Mouse (Mus musculus): Measurements from ENCODE around the gene Ccnb1ip1. TPM values are rescaled to one million over a fixed set of nuclear protein-coding genes. Genes with fewer than 3 reads are reported as not detected.

Gene Ccnb1ip1
- total and polyA plus RNA-seq, 3 experiments, result 2.7 TPM; not detected in 2

- peak; percentile 92 for TF ChIP-seq MYC (IDR thresholded peaks at IDR 0.05; ENCODE audit: low read depth, low read length)
- peak; percentile 54 for TF ChIP-seq MEF2A (IDR thresholded peaks at IDR 0.05; ENCODE audit: borderline replicate concordance, low read depth, low read length)
- TF ChIP-seq RAD21 (IDR thresholded peaks at IDR 0.05; ENCODE audit: low read depth, low read length), result no peak
- peak; percentile 94 for TF ChIP-seq MXI1 (IDR thresholded peaks at IDR 0.05; ENCODE audit: low read depth, low read length)
- TF ChIP-seq USF1 (IDR thresholded peaks at IDR 0.05; ENCODE audit: low read depth, low read length), result no peak
- no peak for TF ChIP-seq POLR2AphosphoS2 (IDR thresholded peaks at IDR 0.05; ENCODE audit: low read depth, low read length)
- 0 out of 2 replicates have a peak, but pooled peaks have one; percentile 2 for TF ChIP-seq USF2 (conservative IDR thresholded peaks at IDR 0.05; ENCODE audit: low read depth, low read length)
- TF ChIP-seq MAFK (IDR thresholded peaks at IDR 0.05; ENCODE audit: insufficient replicate concordance, low read length), result 0 out of 2 replicates have a peak, but pooled peaks have one; percentile 26
- peak; percentile 66; the same call in 1 of the 2 replicates for TF ChIP-seq ETS1 (conservative IDR thresholded peaks at IDR 0.05; ENCODE audit: low read depth, low read length)
- no peak for TF ChIP-seq POLR2A (IDR thresholded peaks at IDR 0.05; ENCODE audit: low read depth, low read length)
Measured at GRCm38 (mm10) chr14:50824219-50824618, 16.7 kb upstream of the Ccnb1ip1 start (continued).

GRCm38 (mm10) chr14:50823240-50823639 lies 15.7 kb upstream of the Ccnb1ip1 start:
- peaks cover 40 to 76% of the 10 kb centered on the region in 2 experiments for H3K36me3 ChIP-seq (replicated peaks in 1 of 2; ENCODE audit: control insufficient read depth in 1 of 2, insufficient read depth in 1 of 2, low read length in 1 of 2)

DNA sequence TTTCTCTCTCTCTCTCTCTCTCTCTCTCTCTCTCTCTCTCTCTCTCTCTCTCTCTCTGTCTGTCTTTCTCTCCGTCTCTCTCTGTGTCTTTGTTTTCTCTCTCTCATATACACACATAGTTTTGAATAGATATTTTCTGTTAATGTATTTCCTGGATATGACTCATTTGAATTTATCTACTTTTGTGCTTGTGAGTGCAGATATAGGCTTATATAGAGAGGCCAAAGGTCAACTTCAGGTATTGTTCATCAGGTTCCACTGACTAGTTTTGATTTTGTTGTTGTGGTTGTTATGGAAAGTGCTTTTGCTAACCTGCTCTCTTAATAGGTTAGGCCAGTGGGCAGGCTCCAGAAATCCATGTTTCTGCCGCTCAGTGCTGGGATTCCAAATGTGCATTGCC lies 5.5 kb upstream of the Ccnb1ip1 start:
- no peak overlapping the region for H3K9ac ChIP-seq (ENCODE audit: insufficient read depth, low read depth)
- no peak overlapping the region for H3K4me2 ChIP-seq (ENCODE audit: insufficient read depth, low read depth, poor library complexity, severe bottlenecking)
- peaks cover 0 to 7% of the 10 kb centered on the region in 2 experiments; a peak in 1 of 4 replicates for H3K4me1 ChIP-seq (ENCODE audit: control insufficient read depth in 1 of 2, insufficient read depth in 2 of 2)
- H3K27ac ChIP-seq (ENCODE audit: insufficient read depth, low read depth), result no peak overlapping the region
- H3K4me3 ChIP-seq (replicated peaks in 1 of 3; ENCODE audit: low read depth in 2 of 3, low read length in 2 of 3, poor library complexity in 1 of 3), result no peak overlapping the region
- peaks cover 1% of the 10 kb centered on the region; the same call in 1 of the 2 replicates for H3K79me2 ChIP-seq (replicated peaks; ENCODE audit: control insufficient read depth, extremely low read depth, insufficient read depth, poor library complexity, severe bottlenecking)
- H3K9me3 ChIP-seq (replicated peaks; ENCODE audit: low read length), result no peaks in the 10 kb centered on the region
- in situ Hi-C loops (cut with MboI; ENCODE audit: low pct_ligation_motif_present, low pct_unique_long_range_greater_than_20kb, low sequenced_read_pairs), result loop anchor here (25.0 kb wide), 1 partner anchor 449 kb away; the partner anchor contains the start of gene Rnase2a
- TF ChIP-seq NRF1 (IDR thresholded peaks at IDR 0.05; ENCODE audit: low read depth, low read length) (no peak), POLR2A (IDR thresholded peaks at IDR 0.05; ENCODE audit: low read depth, low read length) (no peak), NELFE (IDR thresholded peaks at IDR 0.05; ENCODE audit: low read depth, low read length) (no peak), ZNF384 (IDR thresholded peaks at IDR 0.05; ENCODE audit: low read depth, low read length) (no peak), MAZ (IDR thresholded peaks at IDR 0.05; ENCODE audit: low read depth, low read length) (no peak)
- no peak for DNase-seq (ENCODE audit: extremely low read depth)
- H3K36me3 ChIP-seq (replicated peaks in 1 of 2; ENCODE audit: control insufficient read depth in 1 of 2, insufficient read depth in 1 of 2, low read length in 1 of 2), result peaks cover 57 to 76% of the 10 kb centered on the region in 2 experiments
- H3K27me3 ChIP-seq (replicated peaks), result no peaks in the 10 kb centered on the region
- dilution Hi-C loops (cut with MboI; ENCODE audit: extremely low pct_ligation_motif_present, extremely low pct_unique_long_range_greater_than_20kb, low sequenced_read_pairs), result no loop called here

More at GRCm38 (mm10) chr14:50823240-50823639, 15.7 kb upstream of the Ccnb1ip1 start:
- dilution Hi-C loops (cut with MboI; ENCODE audit: extremely low pct_ligation_motif_present, extremely low pct_unique_long_range_greater_than_20kb, low sequenced_read_pairs) (no loop called here), in situ Hi-C loops (cut with MboI; ENCODE audit: low pct_ligation_motif_present, low pct_unique_long_range_greater_than_20kb, low sequenced_read_pairs) (loop anchor here (25.0 kb wide), 1 partner anchor 439 kb away; the partner anchor contains the start of gene Rnase2a)
- no peaks in the 10 kb centered on the region for H3K9me3 ChIP-seq (replicated peaks; ENCODE audit: low read length)
- no peak overlapping the region for H3K4me3 ChIP-seq (replicated peaks in 1 of 3; ENCODE audit: low read depth in 2 of 3, low read length in 2 of 3, poor library complexity in 1 of 3)
- H3K4me2 ChIP-seq (ENCODE audit: insufficient read depth, low read depth, poor library complexity, severe bottlenecking), result no peak overlapping the region
- H3K27me3 ChIP-seq (replicated peaks), result no peaks in the 10 kb centered on the region
- H3K79me2 ChIP-seq (replicated peaks; ENCODE audit: control insufficient read depth, extremely low read depth, insufficient read depth, poor library complexity, severe bottlenecking), result no peaks in the 10 kb centered on the region
- H3K9ac ChIP-seq (ENCODE audit: insufficient read depth, low read depth), result no peak overlapping the region
- TF ChIP-seq CHD1 (IDR thresholded peaks at IDR 0.05; ENCODE audit: low read depth, low read length) (no peak), TBP (conservative IDR thresholded peaks at IDR 0.05; ENCODE audit: low read depth, low read length) (no peak), JUND (conservative IDR thresholded peaks at IDR 0.05; ENCODE audit: low read depth, low read length) (no peak), EP300 (IDR thresholded peaks at IDR 0.05; ENCODE audit: low read length) (no peak), MAFK (IDR thresholded peaks at IDR 0.05; ENCODE audit: insufficient replicate concordance, low read length) (no peak), RAD21 (IDR thresholded peaks at IDR 0.05; ENCODE audit: low read depth, low read length) (peak; percentile 9), SMC3 (IDR thresholded peaks at IDR 0.05; ENCODE audit: low read depth, low read length) (0 out of 2 replicates have a peak, but pooled peaks have one; percentile 5), CTCF (conservative IDR thresholded peaks at IDR 0.05 in 1 of 2, IDR thresholded peaks at IDR 0.05 in 1 of 2; ENCODE audit: low read depth in 2 of 2, low read length in 2 of 2) (peak in 1 of 2 experiments; percentile 34; a peak in 2 of 4 replicates)
- H3K4me1 ChIP-seq (ENCODE audit: control insufficient read depth in 1 of 2, insufficient read depth in 2 of 2), result peaks cover 7 to 25% of the 10 kb centered on the region in 2 experiments
- no peak overlapping the region for H3K27ac ChIP-seq (ENCODE audit: insufficient read depth, low read depth)
- DNase-seq (ENCODE audit: extremely low read depth), result peak; percentile 21
